16 mouse cellular contexts compared by ENCODE assay signal in the genomic region with DNA sequence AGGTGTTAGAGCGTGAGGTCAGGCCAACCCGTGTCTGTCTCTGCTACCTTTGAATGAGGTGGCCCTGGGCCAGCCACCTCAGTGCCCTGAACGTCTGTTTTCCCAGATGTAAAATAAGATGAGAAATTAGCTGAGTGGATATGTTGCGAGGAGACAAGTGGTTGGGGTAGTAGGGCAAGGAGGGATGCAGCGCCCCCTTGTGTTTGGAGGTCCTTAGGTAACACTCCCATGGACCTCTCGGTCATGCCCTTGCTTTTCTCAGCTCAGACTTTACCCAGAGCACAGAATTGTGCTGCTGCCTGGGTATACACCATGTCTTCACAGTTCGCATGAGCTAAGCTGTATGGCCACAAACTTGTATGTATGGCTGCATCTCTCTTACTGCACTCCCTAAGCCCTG.
DNase-seq lines count a peak whose midpoint lies in the region; ATAC-seq and TF ChIP-seq lines count a peak whose summit lies in the region.
"Had no signal": no experiment of that assay in that cellular context is flagged by ENCODE, and none has a peak within 500 bp of the region (broad histone marks: within the 10 kb centered on the region; RNA-seq: fewer than 3 reads in every experiment).

No protein-coding gene starts in this region.

- no peak overlapping the region for H3K27ac ChIP-seq in ES-E14 (ENCODE audit: insufficient read depth, low read depth, low read length, poor library complexity, severe bottlenecking)
- no peak overlapping the region for H3K27ac ChIP-seq in cortical plate, adult 2 months (ENCODE audit: insufficient read depth, low read length)
- H3K27ac ChIP-seq in liver, embryonic 11.5 days (ENCODE audit: low read depth, low read length), result no peak overlapping the region
- H3K27ac ChIP-seq: forebrain, embryonic 15.5 days; hindbrain, embryonic 15.5 days; neural tube, embryonic 15.5 days had no signal

- H3K4me3 ChIP-seq in ES-E14 (ENCODE audit: insufficient read depth in 1 of 2, low read depth in 1 of 2, low read length in 2 of 2, poor library complexity in 1 of 2, severe bottlenecking in 1 of 2), result no peak overlapping the region
- no peak overlapping the region for H3K4me3 ChIP-seq in cortical plate, adult 2 months (ENCODE audit: insufficient read depth, low read length)
- H3K4me3 ChIP-seq in liver, embryonic 11.5 days (ENCODE audit: low read depth, low read length), result no peak overlapping the region
- H3K4me3 ChIP-seq: forebrain, embryonic 15.5 days; hindbrain, embryonic 15.5 days; neural tube, embryonic 15.5 days had no signal

- in situ Hi-C loops in ES-E14 (cut with MboI; ENCODE audit: low sequenced_read_pairs in 2 of 2, unreplicated experiment in 2 of 2), result no loop called here

- no peaks in the 10 kb centered on the region for H3K36me3 ChIP-seq in ES-E14 (ENCODE audit: control insufficient read depth, insufficient read depth, low read length, poor library complexity, severe bottlenecking)
- no peaks in the 10 kb centered on the region for H3K36me3 ChIP-seq in liver, embryonic 11.5 days (ENCODE audit: control insufficient read depth, insufficient read depth, low read length)
- H3K36me3 ChIP-seq: forebrain, embryonic 15.5 days; hindbrain, embryonic 15.5 days; neural tube, embryonic 15.5 days had no signal

- TF ChIP-seq CTCF in cortical plate, adult 2 months (IDR thresholded peaks at IDR 0.05; ENCODE audit: extremely low read depth, insufficient read depth, low read length), result 0 out of 2 replicates have a peak, but pooled peaks have one; percentile 5

- ATAC-seq in liver, embryonic 11.5 days (replicated peaks; ENCODE audit: low FRiP score), result no peak
- ATAC-seq: forebrain, embryonic 15.5 days had no signal

- no peaks in the 10 kb centered on the region for H3K9me3 ChIP-seq in ES-E14 (ENCODE audit: control insufficient read depth, insufficient read depth, low read depth, low read length)
- H3K9me3 ChIP-seq in liver, embryonic 11.5 days (ENCODE audit: control insufficient read depth, low read length), result peaks cover 5% of the 10 kb centered on the region
- H3K9me3 ChIP-seq: forebrain, embryonic 15.5 days; hindbrain, embryonic 15.5 days; neural tube, embryonic 15.5 days had no signal

- no peaks in the 10 kb centered on the region; a peak in 1 of 4 replicates for H3K4me1 ChIP-seq in ES-E14 (ENCODE audit: control insufficient read depth in 2 of 2, insufficient read depth in 2 of 2, low read length in 2 of 2, poor library complexity in 1 of 2)
- no peaks in the 10 kb centered on the region for H3K4me1 ChIP-seq in cortical plate, adult 2 months (ENCODE audit: control insufficient read depth, insufficient read depth, low read length)
- H3K4me1 ChIP-seq in liver, embryonic 11.5 days (replicated peaks; ENCODE audit: control insufficient read depth, insufficient read depth, low read length), result no peaks in the 10 kb centered on the region
- H3K4me1 ChIP-seq: forebrain, embryonic 15.5 days; hindbrain, embryonic 15.5 days; neural tube, embryonic 15.5 days had no signal

- H3K27me3 ChIP-seq in liver, embryonic 11.5 days (replicated peaks; ENCODE audit: control insufficient read depth, insufficient read depth, low read length), result no peaks in the 10 kb centered on the region
- H3K27me3 ChIP-seq: forebrain, embryonic 15.5 days; hindbrain, embryonic 15.5 days; neural tube, embryonic 15.5 days had no signal

- TF ChIP-seq POLR2A in cortical plate, adult 2 months (IDR thresholded peaks at IDR 0.05; ENCODE audit: extremely low read depth, insufficient read depth, low read length), result no peak

- no peak overlapping the region for H3K4me2 ChIP-seq in liver, embryonic 11.5 days
- H3K4me2 ChIP-seq: forebrain, embryonic 15.5 days; hindbrain, embryonic 15.5 days; neural tube, embryonic 15.5 days had no signal

- WGBS in liver, embryonic 11.5 days, result 81% methylated on average over 7 of the region's 7 CpGs

- DNase-seq in layer of hippocampus, adult 8-10 months (ENCODE audit: low spot score in 2 of 2), result peak; percentile 8 to 16
- DNase-seq in layer of hippocampus, adult 9-11 months, result no peak
- DNase-seq in ES-E14 (ENCODE audit: low read depth, low spot score), result peak; percentile 46
- peak; percentile 29 for DNase-seq in thymus, postnatal 0 days (ENCODE audit: low spot score)
- no peak for DNase-seq in kidney, postnatal 14 days
- no peak for DNase-seq in frontal cortex, postnatal 14 days (ENCODE audit: low spot score in 2 of 2)
- DNase-seq in liver, embryonic 11.5 days (ENCODE audit: low spot score), result no peak
- DNase-seq: adrenal gland, postnatal 25 days; cerebellum, adult 9-10 months; gastrocnemius, postnatal 25 days; liver; lung, adult 2 months had no signal

- H3K9ac ChIP-seq in ES-E14 (ENCODE audit: insufficient read depth, low read depth, low read length, poor library complexity, severe bottlenecking), result no peak overlapping the region
- H3K9ac ChIP-seq in liver, embryonic 11.5 days (ENCODE audit: low read depth, low read length), result no peak overlapping the region
- H3K9ac ChIP-seq: forebrain, embryonic 15.5 days; hindbrain, embryonic 15.5 days; neural tube, embryonic 15.5 days had no signal

TF ChIP-seq in ES-E14, 5 proteins besides CTCF, POLR2A, EP300 and RAD21:
- no peak for TF ChIP-seq ZC3H11A (IDR thresholded peaks at IDR 0.05; ENCODE audit: borderline replicate concordance, low read depth, low read length)
- TF ChIP-seq ZNF384 (IDR thresholded peaks at IDR 0.05; ENCODE audit: low read depth, low read length), result no peak
- no peak for TF ChIP-seq HCFC1 (IDR thresholded peaks at IDR 0.05; ENCODE audit: borderline replicate concordance, insufficient read depth, low read length)

Comparison
In these comparisons a context has a peak if more than half of its experiments do, and no peak if none do; other contexts are left out.
1. DNase-seq: peak in layer of hippocampus, adult 8-10 months (2 of 2), ES-E14 (single experiment) and thymus, postnatal 0 days (single experiment); none in layer of hippocampus, adult 9-11 months (single experiment), kidney, postnatal 14 days (single experiment), frontal cortex, postnatal 14 days (0 of 2) and liver, embryonic 11.5 days (single experiment).